8 mouse cellular contexts compared by ENCODE assay signal in genomic region chr9:65153331-65153711, GRCm38 (mm10). TPM values are rescaled to one million over a fixed set of nuclear protein-coding genes. Genes with fewer than 3 reads are reported as not detected.
DNase-seq lines count a peak whose midpoint lies in the region; ATAC-seq lines count a peak whose summit lies in the region.
"Had no signal": no experiment of that assay in that cellular context is flagged by ENCODE, and none has a peak within 500 bp of the region (broad histone marks: within the 10 kb centered on the region; RNA-seq: fewer than 3 reads in every experiment).

No protein-coding gene starts in this region.

- peak overlapping the region; percentile 88 for H3K27ac ChIP-seq in embryonic facial prominence, embryonic 10.5 days (replicated peaks)
- H3K27ac ChIP-seq in forebrain, embryonic 13.5 days: peak overlapping the region; percentile 97
- H3K27ac ChIP-seq in kidney, embryonic 14.5 days (ENCODE audit: low read depth, low read length): peak overlapping the region; percentile 45
- peak overlapping the region; percentile 70 for H3K27ac ChIP-seq in midbrain, embryonic 16.5 days (ENCODE audit: low read length)

- no peaks in the 10 kb centered on the region for H3K9me3 ChIP-seq in embryonic facial prominence, embryonic 10.5 days
- H3K9me3 ChIP-seq in forebrain, embryonic 13.5 days (replicated peaks): no peaks in the 10 kb centered on the region
- no peaks in the 10 kb centered on the region for H3K9me3 ChIP-seq in kidney, embryonic 14.5 days (ENCODE audit: control insufficient read depth, low read length)
- no peaks in the 10 kb centered on the region for H3K9me3 ChIP-seq in midbrain, embryonic 16.5 days (replicated peaks; ENCODE audit: control insufficient read depth, low read length, poor library complexity, severe bottlenecking)

- ATAC-seq in forebrain, embryonic 13.5 days: peak; percentile 83
- peak; percentile 24; the same call in 1 of the 2 replicates for ATAC-seq in kidney, embryonic 14.5 days (ENCODE audit: low FRiP score, low TSS enrichment)
- peak; percentile 77 for ATAC-seq in midbrain, embryonic 16.5 days
- ATAC-seq: Patski had no signal

- H3K36me3 ChIP-seq in embryonic facial prominence, embryonic 10.5 days (replicated peaks): peaks cover 98% of the 10 kb centered on the region
- H3K36me3 ChIP-seq in forebrain, embryonic 13.5 days (ENCODE audit: poor library complexity, severe bottlenecking): peaks cover 51% of the 10 kb centered on the region
- H3K36me3 ChIP-seq in kidney, embryonic 14.5 days (ENCODE audit: control insufficient read depth, insufficient read depth, low read length): peaks cover 8% of the 10 kb centered on the region; the same call in 1 of the 2 replicates
- H3K36me3 ChIP-seq in midbrain, embryonic 16.5 days (ENCODE audit: control insufficient read depth, insufficient read depth, low read length): no peaks in the 10 kb centered on the region

- WGBS in embryonic facial prominence, embryonic 10.5 days: 2% methylated on average over 5 of the region's 5 CpGs
- WGBS in forebrain, embryonic 13.5 days: 3% methylated on average over 5 of the region's 5 CpGs
- WGBS in kidney, embryonic 14.5 days: 14% methylated on average over 5 of the region's 5 CpGs
- 3% methylated on average over 5 of the region's 5 CpGs for WGBS in midbrain, embryonic 16.5 days

- peak; percentile 69 for DNase-seq in embryonic facial prominence, embryonic 10.5 days (ENCODE audit: low spot score)
- no peak for DNase-seq in urinary bladder, postnatal 4 days (ENCODE audit: low spot score in 2 of 2)
- no peak for DNase-seq in right cerebral cortex, postnatal 10 days (ENCODE audit: low spot score in 2 of 2)
- no peak for DNase-seq in heart, adult 9 months (ENCODE audit: low spot score in 2 of 2)

- H3K27me3 ChIP-seq in embryonic facial prominence, embryonic 10.5 days (replicated peaks; ENCODE audit: low read depth, poor library complexity, severe bottlenecking): no peaks in the 10 kb centered on the region
- H3K27me3 ChIP-seq in forebrain, embryonic 13.5 days: no peaks in the 10 kb centered on the region
- H3K27me3 ChIP-seq in kidney, embryonic 14.5 days (ENCODE audit: control insufficient read depth, insufficient read depth, low read length): no peaks in the 10 kb centered on the region
- H3K27me3 ChIP-seq in midbrain, embryonic 16.5 days (ENCODE audit: control insufficient read depth, insufficient read depth, low read depth, low read length): no peaks in the 10 kb centered on the region

- H3K9ac ChIP-seq in forebrain, embryonic 13.5 days: peak overlapping the region; percentile 60
- H3K9ac ChIP-seq in kidney, embryonic 14.5 days (ENCODE audit: low read depth, low read length): peak overlapping the region; percentile 36; the same call in 1 of the 2 replicates
- H3K9ac ChIP-seq in midbrain, embryonic 16.5 days (ENCODE audit: low read depth, low read length): 0 out of 2 replicates have a peak overlapping the region, but pooled peaks have one; percentile 32

- peak overlapping the region; percentile 35 for H3K4me2 ChIP-seq in forebrain, embryonic 13.5 days
- H3K4me2 ChIP-seq in kidney, embryonic 14.5 days (replicated peaks; ENCODE audit: low read depth, low read length): no peak overlapping the region
- H3K4me2 ChIP-seq in midbrain, embryonic 16.5 days (ENCODE audit: low read length): no peak overlapping the region

- peaks cover 88% of the 10 kb centered on the region for H3K4me1 ChIP-seq in embryonic facial prominence, embryonic 10.5 days
- H3K4me1 ChIP-seq in forebrain, embryonic 13.5 days: peaks cover 65% of the 10 kb centered on the region
- peaks cover 45% of the 10 kb centered on the region for H3K4me1 ChIP-seq in kidney, embryonic 14.5 days (ENCODE audit: control insufficient read depth, insufficient read depth, low read length)
- H3K4me1 ChIP-seq in midbrain, embryonic 16.5 days (ENCODE audit: control insufficient read depth, insufficient read depth, low read length): peaks cover 25% of the 10 kb centered on the region

- peak overlapping the region; percentile 34 for H3K4me3 ChIP-seq in embryonic facial prominence, embryonic 10.5 days
- 0 out of 2 replicates have a peak overlapping the region, but pooled peaks have one; percentile 9 for H3K4me3 ChIP-seq in forebrain, embryonic 13.5 days
- H3K4me3 ChIP-seq in kidney, embryonic 14.5 days (ENCODE audit: low read length): no peak overlapping the region
- H3K4me3 ChIP-seq in midbrain, embryonic 16.5 days (ENCODE audit: low read depth, low read length): no peak overlapping the region

RNA-seq across cellular contexts. Expression of gene Igdcc3, which starts 12.3 kb away (rescaled TPM):
- polyA plus RNA-seq in embryonic facial prominence, embryonic 10.5 days (2016; fragmentation: Nextera tagmentation; extraction: Ambion mirVana): 167 and 281 TPM in 2 replicates
- polyA plus RNA-seq in forebrain, embryonic 13.5 days (2015; fragmentation: Nextera tagmentation; extraction: Ambion mirVana): 13.2 and 16.0 TPM in 2 replicates
- 4.5 and 6.1 TPM in 2 replicates for polyA plus RNA-seq in kidney, embryonic 14.5 days (2014; fragmentation: Nextera tagmentation; extraction: Ambion mirVana)
- 8.7 and 9.1 TPM in 2 replicates for polyA plus RNA-seq in midbrain, embryonic 16.5 days (2015; fragmentation: Nextera tagmentation; extraction: Ambion mirVana)
- polyA plus RNA-seq: Patski had no signal

RNA-seq across cellular contexts. Expression of gene Parp16, which starts 41.8 kb away (rescaled TPM):
- polyA plus RNA-seq in embryonic facial prominence, embryonic 10.5 days (2016; fragmentation: Nextera tagmentation; extraction: Ambion mirVana): 8.2 and 8.3 TPM in 2 replicates
- polyA plus RNA-seq in forebrain, embryonic 13.5 days (2015; fragmentation: Nextera tagmentation; extraction: Ambion mirVana): 5.1 and 6.1 TPM in 2 replicates
- polyA plus RNA-seq in kidney, embryonic 14.5 days (2014; fragmentation: Nextera tagmentation; extraction: Ambion mirVana): 4.7 and 7.9 TPM in 2 replicates
- polyA plus RNA-seq in midbrain, embryonic 16.5 days (2015; fragmentation: Nextera tagmentation; extraction: Ambion mirVana): 8.5 and 9.0 TPM in 2 replicates

RNA-seq across cellular contexts. Expression of gene Igdcc4, which starts 52.0 kb away (rescaled TPM):
- polyA plus RNA-seq in embryonic facial prominence, embryonic 10.5 days (2016; fragmentation: Nextera tagmentation; extraction: Ambion mirVana): 9.7 and 11.5 TPM in 2 replicates
- 10.5 and 10.8 TPM in 2 replicates for polyA plus RNA-seq in forebrain, embryonic 13.5 days (2015; fragmentation: Nextera tagmentation; extraction: Ambion mirVana)
- 12.7 and 16.4 TPM in 2 replicates for polyA plus RNA-seq in kidney, embryonic 14.5 days (2014; fragmentation: Nextera tagmentation; extraction: Ambion mirVana)
- polyA plus RNA-seq in midbrain, embryonic 16.5 days (2015; fragmentation: Nextera tagmentation; extraction: Ambion mirVana): 13.4 and 15.9 TPM in 2 replicates

Comparison
In these comparisons a context has a peak if more than half of its experiments do, and no peak if none do; other contexts are left out.
1. H3K27ac ChIP-seq: peak in every context shown above with its lines; median percentile 97 in forebrain, embryonic 13.5 days; 88 in embryonic facial prominence, embryonic 10.5 days; 70 in midbrain, embryonic 16.5 days; 45 in kidney, embryonic 14.5 days.
2. H3K4me3 ChIP-seq: peak in embryonic facial prominence, embryonic 10.5 days (single experiment) and forebrain, embryonic 13.5 days (single experiment); none in kidney, embryonic 14.5 days (single experiment) and midbrain, embryonic 16.5 days (single experiment).
3. ATAC-seq: peak in every context shown above with its lines; median percentile 83 in forebrain, embryonic 13.5 days; 77 in midbrain, embryonic 16.5 days; 24 in kidney, embryonic 14.5 days.
4. Peak in every context shown above with its lines, with median percentiles within 50 percentile points of each other: H3K9ac ChIP-seq.